In the genomic region with DNA sequence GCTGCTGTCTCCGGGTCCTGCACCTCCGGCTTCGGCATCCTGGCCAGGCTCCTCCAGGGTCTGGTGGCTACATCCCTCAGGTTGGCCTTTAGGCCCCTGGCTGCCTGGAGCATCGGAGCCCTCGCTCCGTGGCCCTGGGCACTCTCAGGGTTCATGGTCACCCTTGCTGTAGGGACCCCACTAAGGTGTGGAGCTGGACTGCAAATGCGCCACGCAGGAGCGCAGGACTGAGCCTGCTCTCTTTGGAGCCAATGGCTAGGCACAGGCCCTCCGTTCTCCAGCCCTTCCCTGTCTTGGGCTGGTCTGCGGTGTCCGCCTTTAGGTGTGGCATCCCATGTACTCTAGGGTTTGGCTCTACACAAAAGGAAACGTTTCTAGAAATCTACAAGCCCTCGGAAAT, we compare ENCODE assay signal across 20 mouse cellular contexts. TPM values are rescaled to one million over a fixed set of nuclear protein-coding genes. Genes with fewer than 3 reads are reported as not detected.
"Had no signal": no experiment of that assay in that cellular context is flagged by ENCODE, and none has a peak within 500 bp of the region (broad histone marks: within the 10 kb centered on the region; RNA-seq: fewer than 3 reads in every experiment).

TSS of gene Ankdd1b (minus strand) at position 242 of the 400 bp plus-strand sequence.

- H3K9me3 ChIP-seq: intestine, embryonic 15.5 days; limb, embryonic 12.5 days; limb, embryonic 15.5 days; midbrain, embryonic 12.5 days; midbrain, embryonic 15.5 days; neural tube, embryonic 13.5 days had no signal

- ATAC-seq: intestine, embryonic 15.5 days; liver, postnatal 0 days; midbrain, embryonic 15.5 days had no signal

- H3K27me3 ChIP-seq: intestine, embryonic 15.5 days; limb, embryonic 12.5 days; limb, embryonic 15.5 days; midbrain, embryonic 12.5 days; midbrain, embryonic 15.5 days; neural tube, embryonic 13.5 days had no signal

- H3K4me1 ChIP-seq: midbrain, embryonic 12.5 days; midbrain, embryonic 15.5 days; neural tube, embryonic 13.5 days had no signal

- H3K4me2 ChIP-seq: intestine, embryonic 15.5 days; limb, embryonic 12.5 days; limb, embryonic 15.5 days; liver, embryonic 11.5 days; midbrain, embryonic 12.5 days; midbrain, embryonic 15.5 days; neural tube, embryonic 13.5 days had no signal

- H3K36me3 ChIP-seq: intestine, embryonic 15.5 days; limb, embryonic 12.5 days; limb, embryonic 15.5 days; midbrain, embryonic 12.5 days; midbrain, embryonic 15.5 days; neural tube, embryonic 13.5 days had no signal

- H3K9ac ChIP-seq: intestine, embryonic 15.5 days; limb, embryonic 12.5 days; limb, embryonic 15.5 days; liver, embryonic 14.5 days; liver, postnatal 0 days; midbrain, embryonic 12.5 days; midbrain, embryonic 15.5 days; neural tube, embryonic 13.5 days had no signal

- H3K4me3 ChIP-seq: intestine, embryonic 15.5 days; limb, embryonic 12.5 days; limb, embryonic 15.5 days; midbrain, embryonic 12.5 days; midbrain, embryonic 15.5 days; myocyte; neural tube, embryonic 13.5 days had no signal

- H3K27ac ChIP-seq: intestine, embryonic 15.5 days; limb, embryonic 12.5 days; limb, embryonic 15.5 days; liver, embryonic 14.5 days; macrophage; midbrain, embryonic 12.5 days; midbrain, embryonic 15.5 days; neural tube, embryonic 13.5 days had no signal

- DNase-seq: kidney, adult 18-20 months; kidney, postnatal 10 days; kidney, postnatal 36 days; layer of hippocampus, postnatal 36 days; left cerebral cortex, postnatal 4 days; liver, postnatal 0 days; retina, postnatal 1 day; right cerebral cortex, postnatal 25 days; spleen, adult 18-20 months; thymus, postnatal 25 days had no signal

RNA-seq across cellular contexts. Expression of gene Ankdd1b, which starts in this region (rescaled TPM):
- polyA plus RNA-seq: liver, postnatal 0 days; macrophage; midbrain, embryonic 12.5 days; midbrain, embryonic 15.5 days; myocyte; neural tube, embryonic 13.5 days had no signal
